Mouse (Mus musculus): ENCODE results near the gene Otub2.

Gene Otub2

DNA sequence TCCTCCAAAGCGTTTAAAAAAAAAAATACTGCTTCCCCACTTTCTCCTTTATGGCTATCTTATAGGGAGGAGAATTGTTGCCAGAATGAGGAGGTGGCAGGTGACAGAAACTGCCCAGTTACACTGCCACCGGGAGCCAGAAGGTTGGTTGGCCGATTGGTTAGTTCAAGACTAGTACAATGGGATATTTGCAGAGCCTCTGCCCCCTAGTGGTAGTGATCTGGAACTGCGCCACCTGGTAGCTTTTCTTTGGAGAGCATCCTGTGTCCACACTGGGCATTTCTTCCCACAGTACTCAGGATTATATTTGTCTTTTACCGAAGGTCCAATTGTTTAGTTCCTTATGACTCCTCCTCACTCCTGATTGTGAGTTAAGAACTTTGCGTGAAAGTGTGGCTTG lies 16.8 kb upstream of the Otub2 start:
- DNase-seq (ENCODE audit: low spot score) = no peak

DNA sequence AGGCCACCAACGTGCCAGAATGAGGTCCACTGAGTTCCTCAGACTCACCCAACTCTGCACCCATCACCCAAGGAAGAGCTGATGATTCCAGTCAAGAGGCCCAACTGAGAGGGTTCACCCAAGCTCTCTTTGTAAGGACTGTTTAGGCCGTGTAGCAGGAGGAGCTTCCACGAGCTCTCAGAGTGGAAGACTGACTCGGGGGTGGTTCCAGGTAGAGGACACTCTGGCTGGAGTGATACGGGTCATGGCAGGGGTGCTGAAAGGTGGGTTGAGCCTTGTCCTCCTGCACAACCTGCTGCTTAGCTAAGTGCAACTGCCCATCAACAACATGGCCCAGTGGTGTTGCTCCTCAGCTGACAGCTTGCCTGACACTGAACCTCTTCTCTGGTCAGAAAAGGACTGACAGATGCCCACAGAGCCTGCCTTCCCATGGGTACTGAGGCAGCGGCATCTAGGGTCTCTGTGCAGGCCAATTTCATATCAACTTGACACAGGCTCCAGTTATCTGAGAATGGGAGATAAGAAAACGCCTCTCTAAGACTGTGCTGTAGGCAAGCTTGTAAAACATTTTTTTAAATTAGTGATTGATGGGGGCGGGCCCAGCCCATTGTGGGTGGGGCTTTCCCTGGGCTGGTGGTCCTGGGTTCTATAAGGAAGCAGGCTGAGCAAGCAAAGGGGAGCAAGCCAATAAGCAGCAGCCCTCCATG lies 14.8 kb upstream of the Otub2 start:
- no peak for DNase-seq (ENCODE audit: low spot score)

DNA sequence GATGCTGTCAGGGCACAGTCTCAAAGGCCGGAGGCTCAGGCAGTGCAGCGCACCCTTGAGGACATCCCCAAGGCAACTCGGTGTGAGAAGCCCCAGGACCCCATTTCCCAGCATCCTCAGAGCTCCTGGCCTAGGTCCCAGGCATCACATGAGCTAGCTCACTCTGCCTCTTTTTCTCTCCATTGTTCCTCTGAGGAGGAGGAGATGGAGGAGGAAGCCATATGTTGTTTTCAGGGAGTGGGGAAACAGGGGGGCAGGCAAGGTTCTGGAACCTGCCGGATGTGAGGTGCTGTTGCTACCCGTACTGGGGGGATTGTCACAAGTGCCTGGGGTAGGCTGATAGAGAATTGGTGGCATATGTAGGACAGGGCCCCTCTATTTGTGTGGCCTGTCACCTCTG lies 12.4 kb upstream of the Otub2 start:
- DNase-seq (ENCODE audit: low spot score) = no peak

- no peak for DNase-seq (ENCODE audit: low spot score)
Measured at GRCm38 (mm10) chr12:103376774-103377173, 11.7 kb upstream of the Otub2 start.

- no peak for DNase-seq (ENCODE audit: low spot score)
Measured at GRCm38 (mm10) chr12:103380226-103380625, 8.3 kb upstream of the Otub2 start.

- DNase-seq (ENCODE audit: low spot score) = no peak
Measured at GRCm38 (mm10) chr12:103389348-103389727, 856 bp downstream of the Otub2 start.

- no peak for DNase-seq (ENCODE audit: low spot score)
Measured at GRCm38 (mm10) chr12:103389982-103390381, 1.5 kb downstream of the Otub2 start.

DNA sequence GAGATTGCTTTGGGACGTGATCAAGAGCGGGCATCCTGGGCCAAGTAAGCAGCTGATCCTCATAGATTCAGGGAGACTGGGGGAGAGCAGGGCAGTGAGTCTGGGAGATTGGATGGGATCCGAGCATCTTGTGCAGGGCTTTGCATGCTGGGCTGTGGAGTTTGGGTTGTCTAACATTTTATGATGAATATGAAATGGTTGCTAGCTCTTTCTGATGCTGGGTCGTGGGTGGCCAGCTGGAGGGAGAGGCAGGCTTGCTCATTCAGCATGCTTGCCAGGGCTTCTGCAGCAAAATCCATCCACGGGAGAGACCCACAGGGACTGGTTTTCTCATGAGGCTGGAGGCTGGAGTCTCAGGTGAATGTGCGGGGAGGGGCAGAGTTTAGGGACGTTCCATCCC lies 2.6 kb downstream of the Otub2 start:
- DNase-seq (ENCODE audit: low spot score) = no peak

GRCm38 (mm10) chr12:103393528-103393927 lies 5.0 kb downstream of the Otub2 start:
- DNase-seq (ENCODE audit: low spot score) = no peak

GRCm38 (mm10) chr12:103395486-103396275 lies 7.2 kb downstream of the Otub2 start:
- no peak for DNase-seq (ENCODE audit: low spot score)

DNA sequence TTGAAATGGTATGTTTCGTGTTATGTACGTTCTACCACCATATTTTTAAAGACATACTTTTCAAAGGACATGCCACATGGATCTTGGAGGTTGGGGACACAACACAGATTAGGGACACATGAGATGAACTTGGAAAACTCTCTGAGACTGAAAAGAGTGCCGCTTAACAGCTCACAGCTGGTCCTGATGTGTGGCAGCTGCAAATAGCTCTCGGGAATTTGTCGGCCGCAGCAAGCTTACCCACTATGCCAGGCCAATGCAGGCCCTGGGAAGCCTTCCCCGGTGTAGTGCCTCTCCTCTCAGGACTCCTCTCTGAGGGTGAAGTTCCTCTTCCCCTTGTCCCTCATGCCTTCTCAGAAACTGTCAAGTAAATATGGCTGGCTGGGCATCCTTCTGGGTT lies 8.3 kb downstream of the Otub2 start:
- DNase-seq (ENCODE audit: low spot score) = no peak

- no peak for DNase-seq (ENCODE audit: low spot score)
Measured at GRCm38 (mm10) chr12:103404131-103404530, 15.6 kb downstream of the Otub2 start.

GRCm38 (mm10) chr12:103407720-103408119 lies 19.2 kb downstream of the Otub2 start, which contains the start of gene 9330161L09Rik:
Gene 9330161L09Rik (minus strand): TSS chr12:103407820.
- DNase-seq (ENCODE audit: low spot score) = no peak

- DNase-seq (ENCODE audit: low spot score) = no peak
Measured at GRCm38 (mm10) chr12:103408144-103408543, 19.7 kb downstream of the Otub2 start.

GRCm38 (mm10) chr12:103425016-103425728 lies 36.7 kb downstream of the Otub2 start:
- no peak for DNase-seq (ENCODE audit: low spot score)

DNA sequence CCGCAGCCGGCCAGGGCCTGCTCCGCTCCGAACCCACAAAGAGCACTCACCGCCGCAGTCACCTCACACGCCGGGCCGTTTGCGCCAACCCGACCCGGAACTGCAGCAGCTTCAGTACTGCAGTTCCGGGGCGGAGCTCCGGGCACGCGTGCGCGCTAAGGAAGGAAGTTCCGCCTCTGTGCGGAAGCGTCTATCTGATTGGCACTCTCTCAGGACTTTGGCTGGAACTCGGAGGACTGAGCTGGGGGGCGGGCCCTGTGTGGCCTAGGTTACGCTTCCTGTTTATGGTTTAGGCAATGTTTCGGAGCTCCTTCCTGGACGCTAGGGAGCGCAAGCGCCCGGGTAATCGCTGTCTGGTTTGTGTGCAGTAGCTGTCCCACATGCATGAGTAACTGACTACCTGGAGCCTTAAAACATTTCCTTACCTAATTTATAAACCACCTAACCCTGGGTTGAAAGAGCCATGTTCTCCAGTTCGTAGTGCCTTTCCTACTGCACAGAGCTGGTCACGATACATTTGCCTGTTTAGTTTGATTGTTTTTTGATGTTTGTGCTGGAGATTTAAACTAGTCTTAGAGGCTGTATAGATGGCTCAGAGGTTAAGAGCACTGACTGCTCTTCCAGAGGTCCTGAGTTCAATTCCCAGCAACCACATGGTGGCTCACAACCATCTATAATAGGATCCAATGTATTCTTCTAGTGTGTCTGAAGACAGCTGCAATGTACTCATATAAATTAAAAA lies 37.4 kb downstream of the Otub2 start, which contains the start of gene Ddx24:
Gene Ddx24, minus strand, starts transcription at position 102 of the 742 bp plus-strand sequence.
- peak; percentile 78 for DNase-seq (ENCODE audit: low spot score)

GRCm38 (mm10) chr12:103426710-103427109 lies 38.2 kb downstream of the Otub2 start:
- DNase-seq (ENCODE audit: low spot score) = no peak

DNA sequence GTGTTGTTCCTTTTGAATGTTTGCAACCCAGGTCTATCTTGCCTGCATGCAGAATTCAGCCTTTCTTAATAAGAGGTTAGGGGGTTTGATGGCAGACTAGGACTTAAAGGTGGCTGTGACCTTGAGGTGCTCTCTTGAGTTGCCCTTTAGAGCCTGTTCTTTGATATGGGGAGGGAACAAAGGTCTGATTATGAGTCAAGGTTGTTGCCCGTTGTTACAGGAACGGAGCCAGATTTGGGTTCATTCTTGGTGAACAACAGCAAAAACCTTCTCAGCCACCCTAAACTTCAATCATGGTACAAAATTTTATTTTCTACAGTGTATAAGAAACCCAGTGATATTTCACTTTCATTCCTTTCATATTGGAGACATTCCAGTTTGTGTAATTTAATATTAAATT lies 44.9 kb downstream of the Otub2 start:
- DNase-seq (ENCODE audit: low spot score) = no peak

GRCm38 (mm10) chr12:103433986-103434731 lies 45.7 kb downstream of the Otub2 start, which contains the start of gene Ifi27:
Gene Ifi27 (plus strand): TSS chr12:103434211.
- peak; percentile 15 for DNase-seq (ENCODE audit: low spot score)

DNA sequence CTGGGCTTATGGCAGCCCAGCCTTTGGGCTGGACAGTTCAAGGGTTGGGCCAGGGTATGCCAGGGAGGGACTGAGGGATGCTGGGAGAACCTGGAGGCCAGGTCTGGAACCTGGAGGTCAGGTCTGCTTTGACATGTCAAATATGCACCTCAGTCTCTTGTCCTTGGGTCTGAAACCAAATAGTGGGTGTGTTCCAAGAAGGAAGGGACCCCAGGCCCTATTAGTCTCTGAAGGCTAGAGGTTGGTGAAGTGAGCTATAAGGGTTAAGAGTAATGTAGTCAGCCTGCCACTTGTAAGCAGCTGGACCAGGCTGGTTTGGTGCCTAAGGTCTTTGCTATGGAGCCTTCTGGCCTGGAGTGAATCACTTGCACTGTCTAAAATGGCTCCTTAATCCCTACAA lies 46.4 kb downstream of the Otub2 start:
- no peak for DNase-seq (ENCODE audit: low spot score)

DNA sequence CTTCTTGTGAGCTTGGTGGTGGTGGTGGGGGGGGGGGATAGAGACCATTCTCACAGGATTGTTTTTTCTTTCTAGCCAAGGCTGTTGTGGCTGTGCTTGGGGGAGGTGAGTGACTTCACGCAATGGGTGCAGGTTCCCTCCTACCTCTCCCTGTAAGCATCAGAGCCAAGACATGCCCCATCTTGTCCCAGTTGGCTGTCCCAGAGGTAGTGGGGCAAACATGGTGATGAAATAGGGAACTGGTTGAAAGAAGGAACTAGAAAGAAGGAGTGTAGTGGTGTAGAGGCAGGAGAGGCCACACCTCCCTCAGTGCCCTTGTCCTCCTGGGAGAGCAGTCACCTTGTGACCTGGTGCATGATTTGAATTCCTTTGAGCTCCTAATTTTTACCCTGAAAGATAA lies 49.1 kb downstream of the Otub2 start:
- no peak for DNase-seq (ENCODE audit: low spot score)
